Mouse (Mus musculus): Measurements from ENCODE around the gene Gm49321. TPM values are rescaled to one million over a fixed set of nuclear protein-coding genes. Genes with fewer than 3 reads are reported as not detected.

Gm49321 gene
- total RNA-seq, 2 experiments from 2014 or later = 3.2 TPM; not detected in 1

DNA sequence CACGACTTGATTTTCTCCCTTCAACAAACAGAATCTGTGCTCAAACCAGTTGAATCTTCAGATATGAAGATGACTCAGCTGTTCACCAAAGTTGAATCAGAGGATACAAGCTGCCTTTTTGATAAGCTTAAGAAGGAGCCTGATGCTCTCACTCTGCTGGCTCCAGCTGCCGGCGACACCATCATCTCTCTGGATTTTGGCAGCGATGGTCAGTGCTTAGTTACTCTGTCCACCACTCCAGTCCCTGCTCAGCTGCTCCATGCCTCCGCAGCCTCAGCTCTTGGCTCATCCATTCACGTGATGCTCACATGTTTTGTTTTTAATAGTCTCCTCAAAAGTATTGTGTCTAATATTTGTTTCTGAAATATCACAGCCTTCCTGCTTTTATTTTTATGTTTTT lies 2.1 kb downstream of the Gm49321 start:
- ATAC-seq (ENCODE audit: poor library complexity, severe bottlenecking) = no peak

DNA sequence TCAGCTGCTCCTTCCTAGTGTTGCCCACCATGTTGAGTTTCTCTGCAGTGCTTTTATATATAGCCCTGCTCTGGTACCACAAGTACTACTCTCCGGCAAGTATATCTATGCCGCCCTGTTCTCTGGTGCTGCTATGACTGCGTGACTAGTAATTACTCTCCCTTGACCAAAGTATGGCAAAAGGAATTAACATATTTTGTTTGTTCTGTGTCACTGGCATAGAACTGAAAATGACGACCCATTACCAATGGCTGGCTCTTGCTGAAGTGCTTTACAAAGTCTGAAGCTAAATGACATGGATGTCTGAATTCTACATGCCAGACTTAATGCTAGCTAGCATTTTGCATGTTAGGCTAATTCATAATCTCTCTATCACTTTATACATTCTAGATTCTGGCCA lies 11.0 kb downstream of the Gm49321 start:
- no peak for ATAC-seq (ENCODE audit: poor library complexity, severe bottlenecking)

DNA sequence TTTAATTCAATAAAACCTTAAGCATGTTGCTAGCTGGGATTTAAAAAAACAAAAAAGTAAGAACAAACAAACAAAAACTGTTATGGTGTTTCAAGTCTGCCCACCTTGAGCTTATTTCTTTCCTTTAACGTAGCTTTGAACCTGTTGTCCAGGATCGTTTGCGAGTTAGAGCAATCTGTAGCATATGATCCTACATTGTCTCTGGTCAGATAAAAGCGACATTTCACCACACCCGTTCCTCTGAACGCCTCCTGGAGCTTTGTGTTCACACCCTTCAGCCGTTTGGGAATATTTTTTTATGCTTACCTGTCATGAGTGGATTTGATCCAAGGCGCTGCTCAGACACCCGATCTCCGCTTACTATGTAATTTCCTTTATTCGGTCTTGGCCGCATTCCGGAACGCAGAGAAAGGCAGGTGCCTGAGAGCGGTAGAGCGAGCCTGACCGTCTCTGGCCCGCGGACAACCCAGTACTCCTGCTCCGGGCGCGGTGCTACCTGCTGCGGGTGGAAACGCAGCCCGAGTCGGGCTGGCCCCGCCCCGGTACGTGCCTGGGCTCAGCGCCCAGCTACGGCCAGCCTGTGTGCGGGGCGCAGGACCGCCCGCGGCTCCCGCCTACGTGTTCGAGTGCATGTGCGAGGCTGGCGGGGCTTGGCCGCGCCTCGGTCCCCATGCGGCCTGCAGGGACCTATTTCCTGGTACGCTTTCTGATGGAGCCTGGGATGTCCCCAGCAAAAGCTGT lies 12.0 kb downstream of the Gm49321 start:
- peak; percentile 47 for ATAC-seq (ENCODE audit: poor library complexity, severe bottlenecking)

- ATAC-seq (ENCODE audit: poor library complexity, severe bottlenecking) = peak; percentile 56
These were observed 15.4 kb downstream of the Gm49321 start for GRCm38 (mm10) chr12:73952879-73953278.

DNA sequence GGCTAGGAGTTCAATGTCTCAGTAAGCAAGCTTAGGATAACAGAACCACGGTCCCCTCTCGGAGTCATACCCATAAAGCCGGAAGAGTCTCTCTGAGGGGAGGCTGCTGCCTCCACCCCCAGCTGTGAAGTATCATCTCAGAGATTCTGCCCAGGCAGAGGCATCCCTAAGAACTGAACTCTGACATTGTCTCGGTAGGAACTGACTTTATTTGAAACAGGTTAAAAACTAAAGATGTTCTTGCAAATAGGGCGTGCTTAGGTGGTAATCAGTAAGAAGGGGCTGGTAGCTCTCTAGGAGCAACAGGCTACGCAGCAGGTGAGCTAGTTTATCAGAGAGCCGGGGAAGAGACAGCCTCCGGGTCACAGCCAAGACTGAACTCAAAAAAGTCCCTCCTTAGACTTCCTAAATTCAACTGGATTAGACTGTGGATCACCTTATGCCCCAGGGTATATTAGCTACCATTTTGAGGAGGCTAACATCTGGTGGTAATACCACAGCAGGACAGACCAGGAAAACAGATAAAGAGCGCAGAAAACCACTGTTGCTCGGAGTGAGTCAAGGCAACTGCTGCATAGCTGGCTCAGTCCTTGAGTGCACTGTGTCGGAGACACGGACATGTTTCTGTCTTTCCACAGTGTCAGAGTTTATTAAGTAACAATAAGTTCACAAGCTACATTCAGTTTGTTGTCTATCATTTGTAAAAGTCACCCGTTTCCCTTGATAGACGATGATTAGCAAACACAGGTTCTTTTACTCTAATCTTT lies 16.1 kb downstream of the Gm49321 start:
- ATAC-seq (ENCODE audit: poor library complexity, severe bottlenecking) = peak; percentile 43

DNA sequence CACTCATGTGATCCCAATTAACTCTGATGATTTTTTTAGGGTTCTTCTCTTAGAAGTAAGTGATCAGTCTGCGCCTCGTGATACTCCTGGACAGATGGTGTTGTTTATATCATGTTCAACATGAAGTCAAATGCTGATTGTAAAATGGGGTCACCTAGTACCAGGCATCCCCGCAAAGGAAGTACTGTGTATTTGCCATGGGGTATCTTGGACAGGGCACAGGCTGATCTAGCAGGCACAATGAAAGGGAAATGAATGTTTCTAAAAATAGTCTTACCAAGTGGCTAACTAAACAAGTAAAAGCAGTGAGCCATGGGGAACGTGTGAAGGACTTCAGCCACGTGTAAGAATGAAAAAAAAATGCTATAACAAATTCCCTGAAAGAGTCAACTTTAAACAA lies 17.3 kb downstream of the Gm49321 start:
- no peak for ATAC-seq (ENCODE audit: poor library complexity, severe bottlenecking)

GRCm38 (mm10) chr12:73957676-73958075 lies 20.2 kb downstream of the Gm49321 start:
- ATAC-seq (ENCODE audit: poor library complexity, severe bottlenecking) = no peak

DNA sequence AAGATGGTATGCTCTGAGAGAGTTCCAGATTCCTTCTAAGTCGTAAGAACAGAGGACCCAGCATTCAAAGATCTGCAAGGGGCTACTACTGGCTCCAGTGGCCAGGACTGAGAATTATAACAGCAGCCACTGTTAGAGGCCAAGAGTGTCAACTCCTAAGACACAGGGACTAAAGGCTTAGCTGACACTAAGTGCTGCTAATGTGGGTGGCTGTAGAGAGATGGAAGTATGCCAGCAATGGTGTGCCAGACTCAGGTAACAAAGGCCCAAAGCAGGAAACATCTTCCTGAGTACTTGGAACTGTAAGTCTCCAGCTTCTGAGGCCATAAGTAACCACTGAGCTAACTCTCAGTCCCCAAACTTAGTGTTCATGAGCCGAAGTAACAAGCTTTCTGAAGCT lies 21.4 kb downstream of the Gm49321 start:
- no peak for ATAC-seq (ENCODE audit: poor library complexity, severe bottlenecking)

DNA sequence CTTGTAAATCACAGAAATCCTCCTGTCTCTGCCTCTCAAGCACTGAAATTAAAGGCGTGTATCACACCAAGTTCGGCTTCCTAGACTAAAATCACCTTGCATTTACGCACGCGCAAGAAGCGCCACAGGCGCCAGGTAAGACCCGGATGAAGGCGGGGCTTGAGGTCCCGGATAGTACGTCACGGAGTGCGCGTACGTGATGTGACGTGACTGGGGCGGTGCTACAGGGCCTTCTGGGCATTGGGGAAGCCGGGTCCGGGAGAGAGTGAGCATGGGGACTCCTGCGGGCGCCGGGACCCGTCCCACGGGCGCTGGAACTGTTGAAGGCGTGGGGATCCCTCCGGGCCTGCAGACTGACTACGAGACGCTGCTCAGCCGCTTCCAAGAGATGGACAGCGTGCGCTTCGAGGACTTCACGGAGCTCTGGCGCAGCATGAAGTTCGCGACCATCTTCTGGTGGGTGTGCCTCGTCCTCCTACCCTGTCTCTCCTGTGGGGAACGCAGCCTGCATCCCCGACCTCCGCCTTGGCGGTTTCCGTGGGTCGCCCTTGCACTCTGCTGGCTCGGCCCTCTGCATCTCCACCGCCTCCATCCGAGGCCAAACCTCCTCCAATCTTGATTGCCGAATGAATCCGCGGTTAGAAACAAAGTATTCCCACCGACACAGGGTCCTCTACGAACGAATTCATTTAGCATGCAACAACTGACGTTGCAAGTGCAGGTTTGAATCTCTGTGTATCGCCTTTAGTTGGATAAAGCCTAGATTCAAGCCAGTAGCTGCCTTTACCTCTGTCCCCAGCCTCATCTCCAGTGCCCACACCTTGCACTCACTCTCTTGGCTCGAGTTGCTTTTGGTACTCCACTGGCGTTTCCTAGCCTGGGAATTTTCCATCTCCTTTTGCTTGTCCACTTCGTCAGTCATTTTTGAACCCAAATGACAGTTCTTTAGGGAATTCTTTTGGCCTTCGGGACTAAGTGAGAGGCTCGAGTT lies 27.1 kb downstream of the Gm49321 start, which contains the start of gene Snapc1:
TSS of gene Snapc1 (plus strand) at position 191 of the 991 bp plus-strand sequence.
- peak; percentile 98 for ATAC-seq (ENCODE audit: poor library complexity, severe bottlenecking)

DNA sequence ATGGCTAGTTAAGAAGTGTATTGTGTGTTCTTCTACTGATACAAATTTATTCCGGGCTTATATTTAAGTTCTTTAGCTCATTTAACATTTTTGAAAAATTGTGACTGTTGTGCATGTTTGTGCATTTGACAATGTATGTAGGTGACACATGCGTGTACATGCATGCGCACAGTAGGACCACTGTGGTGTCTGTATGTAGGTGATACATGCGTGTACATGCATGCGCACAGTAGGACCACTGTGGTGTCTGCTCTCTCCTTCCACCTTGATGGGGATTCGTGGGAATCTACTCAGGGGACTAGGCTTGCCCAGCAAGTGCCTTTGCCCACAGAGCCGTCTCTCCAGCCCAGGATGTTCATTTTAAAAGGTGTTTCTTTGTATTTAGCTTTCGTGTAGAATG lies 31.7 kb downstream of the Gm49321 start:
- no peak for ATAC-seq (ENCODE audit: poor library complexity, severe bottlenecking)

DNA sequence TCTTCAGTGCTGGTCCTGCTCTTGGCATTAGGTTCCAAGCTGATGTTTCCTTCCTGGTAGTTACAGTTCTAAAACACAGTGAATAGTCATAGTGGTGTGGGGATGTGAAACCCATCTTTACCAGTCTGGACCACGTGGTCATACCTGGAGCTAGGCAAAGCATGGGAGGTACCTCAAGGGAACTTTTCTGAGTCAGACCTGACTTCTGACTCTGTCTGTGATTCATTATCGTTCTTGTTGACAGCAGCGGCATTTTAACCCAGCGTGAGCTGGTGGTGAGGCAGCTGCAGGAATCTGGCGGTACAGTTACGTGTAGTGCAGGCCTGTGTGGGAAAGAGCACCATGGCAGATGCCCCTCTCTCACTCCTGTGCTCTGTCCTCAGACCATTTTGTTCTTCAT lies 37.1 kb downstream of the Gm49321 start:
- no peak for ATAC-seq (ENCODE audit: poor library complexity, severe bottlenecking)

DNA sequence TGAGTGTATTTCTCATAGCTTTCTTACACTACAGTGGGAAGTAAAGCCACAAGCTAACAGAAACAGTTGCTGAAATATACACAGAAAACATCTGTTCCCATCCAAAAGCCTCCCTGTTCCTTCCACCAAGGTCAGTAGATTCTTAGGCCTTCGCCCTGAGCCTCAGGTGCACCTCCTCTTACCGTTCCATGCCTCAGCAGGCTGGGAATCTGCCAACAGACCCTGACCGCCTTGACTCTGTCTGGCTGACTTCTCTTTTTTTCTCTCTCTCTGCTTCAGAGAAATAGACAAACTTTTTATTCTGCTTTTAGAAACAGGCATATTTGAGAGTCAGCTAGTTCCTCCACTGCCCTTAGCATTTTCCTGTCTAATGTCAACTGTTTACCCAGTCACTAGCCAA lies 40.7 kb downstream of the Gm49321 start:
- no peak for ATAC-seq (ENCODE audit: poor library complexity, severe bottlenecking)

- ATAC-seq (ENCODE audit: poor library complexity, severe bottlenecking) = no peak
These were observed 42.2 kb downstream of the Gm49321 start for GRCm38 (mm10) chr12:73979667-73980066.

DNA sequence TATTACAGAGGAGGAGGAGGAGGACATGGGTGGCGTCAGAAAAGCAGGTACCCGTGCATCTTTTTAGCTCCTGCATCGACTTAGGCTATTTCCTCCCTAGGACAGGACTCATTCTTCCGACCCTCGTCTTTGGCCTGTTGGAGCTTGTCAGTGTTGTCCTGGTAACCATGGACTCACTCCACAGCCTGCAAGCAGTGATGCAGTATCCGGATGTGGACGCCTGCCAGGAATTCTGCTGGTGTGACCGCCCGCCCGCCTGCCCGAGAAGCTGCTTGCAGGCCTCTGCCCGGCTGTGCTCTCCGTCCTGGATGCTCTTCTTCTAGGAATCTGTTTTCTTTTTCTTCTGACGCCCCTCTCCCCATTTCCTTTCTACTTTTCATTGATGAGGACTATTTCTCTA lies 45.1 kb downstream of the Gm49321 start:
- no peak for ATAC-seq (ENCODE audit: poor library complexity, severe bottlenecking)

DNA sequence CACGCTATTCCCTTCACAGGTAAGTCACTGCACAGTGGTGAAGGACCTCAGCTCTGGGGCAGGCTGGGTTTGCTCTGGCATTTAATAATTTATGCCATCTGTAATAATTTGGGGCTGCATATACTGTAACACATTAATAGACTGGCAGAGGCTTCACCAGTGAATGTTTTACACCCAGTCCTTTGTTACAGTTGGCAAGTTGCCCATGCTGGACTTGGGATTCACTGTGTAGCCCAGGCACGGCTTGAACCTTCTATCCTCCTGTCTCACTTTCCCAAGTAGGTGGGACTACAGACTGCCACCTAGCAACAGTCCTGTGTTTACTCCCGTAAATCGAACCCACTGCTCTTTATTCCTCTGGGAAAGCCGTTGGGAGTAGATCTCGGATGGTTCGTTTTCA lies 48.8 kb downstream of the Gm49321 start:
- ATAC-seq (ENCODE audit: poor library complexity, severe bottlenecking) = no peak

DNA sequence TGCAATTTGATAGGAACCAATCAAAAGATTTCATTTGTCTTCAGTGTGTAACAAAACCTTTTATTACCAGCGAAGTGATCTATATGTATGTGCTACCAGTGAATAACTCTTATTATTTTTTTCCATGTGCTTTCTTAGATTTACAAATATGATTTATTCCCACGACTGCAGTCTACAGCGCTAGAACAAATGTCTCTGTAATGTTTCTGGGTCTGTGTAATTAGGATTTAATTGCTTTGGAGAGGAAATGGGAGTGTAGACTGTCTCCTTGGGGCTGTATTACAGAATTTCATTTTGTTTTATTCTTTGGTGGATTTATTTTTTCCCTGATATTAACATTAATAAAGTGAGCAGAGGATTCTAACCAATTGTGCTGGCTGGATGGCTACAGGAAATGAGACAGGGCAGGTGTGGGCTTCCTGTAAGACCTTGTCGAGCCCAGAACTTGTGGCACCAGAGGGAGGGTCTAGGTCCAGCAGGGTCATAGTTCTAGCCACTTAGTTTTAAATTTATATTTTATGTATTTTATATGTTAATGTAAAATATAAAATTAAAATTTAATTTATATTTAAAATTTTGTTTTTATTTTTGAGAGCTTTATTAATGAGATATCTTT lies 51.0 kb downstream of the Gm49321 start:
- ATAC-seq (ENCODE audit: poor library complexity, severe bottlenecking) = no peak

DNA sequence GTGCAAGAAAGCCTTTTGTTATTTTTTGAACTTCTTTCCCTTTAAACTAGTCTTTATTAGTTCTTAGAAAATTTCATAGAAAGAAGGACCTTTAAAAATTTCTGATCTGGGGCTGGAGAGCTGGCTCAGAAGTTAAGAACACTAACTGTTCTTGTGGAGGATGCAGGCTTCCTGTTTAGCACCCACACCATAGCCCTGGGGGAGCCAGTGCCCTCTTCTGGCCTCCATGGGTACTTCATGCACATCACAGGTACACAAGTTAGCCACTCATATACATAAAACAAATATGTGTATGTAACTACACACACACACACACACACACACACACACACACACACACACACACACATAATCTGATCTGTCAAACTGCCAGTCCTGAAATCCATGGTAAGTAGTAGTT lies 52.1 kb downstream of the Gm49321 start:
- peak; percentile 92 for ATAC-seq (ENCODE audit: poor library complexity, severe bottlenecking)

DNA sequence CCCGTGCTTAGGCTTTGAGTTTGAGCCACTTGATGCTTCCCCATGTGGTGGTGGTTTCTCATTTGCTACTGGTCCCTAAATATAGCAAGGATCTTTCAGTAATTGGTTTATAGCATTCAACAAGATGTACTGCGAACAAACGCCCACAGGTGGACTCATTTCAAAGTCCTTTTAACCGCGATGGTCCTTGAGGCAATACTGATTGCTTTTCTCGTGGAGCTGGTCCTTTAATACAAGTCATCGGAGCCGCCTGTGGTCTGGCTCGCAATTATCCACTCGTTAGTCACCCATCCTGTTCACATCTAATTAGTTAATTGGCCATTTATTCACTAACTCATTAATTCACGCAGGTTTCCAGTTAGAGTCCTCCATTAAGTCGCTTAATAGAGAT lies 59.4 kb downstream of the Gm49321 start:
- ATAC-seq (ENCODE audit: poor library complexity, severe bottlenecking) = no peak

DNA sequence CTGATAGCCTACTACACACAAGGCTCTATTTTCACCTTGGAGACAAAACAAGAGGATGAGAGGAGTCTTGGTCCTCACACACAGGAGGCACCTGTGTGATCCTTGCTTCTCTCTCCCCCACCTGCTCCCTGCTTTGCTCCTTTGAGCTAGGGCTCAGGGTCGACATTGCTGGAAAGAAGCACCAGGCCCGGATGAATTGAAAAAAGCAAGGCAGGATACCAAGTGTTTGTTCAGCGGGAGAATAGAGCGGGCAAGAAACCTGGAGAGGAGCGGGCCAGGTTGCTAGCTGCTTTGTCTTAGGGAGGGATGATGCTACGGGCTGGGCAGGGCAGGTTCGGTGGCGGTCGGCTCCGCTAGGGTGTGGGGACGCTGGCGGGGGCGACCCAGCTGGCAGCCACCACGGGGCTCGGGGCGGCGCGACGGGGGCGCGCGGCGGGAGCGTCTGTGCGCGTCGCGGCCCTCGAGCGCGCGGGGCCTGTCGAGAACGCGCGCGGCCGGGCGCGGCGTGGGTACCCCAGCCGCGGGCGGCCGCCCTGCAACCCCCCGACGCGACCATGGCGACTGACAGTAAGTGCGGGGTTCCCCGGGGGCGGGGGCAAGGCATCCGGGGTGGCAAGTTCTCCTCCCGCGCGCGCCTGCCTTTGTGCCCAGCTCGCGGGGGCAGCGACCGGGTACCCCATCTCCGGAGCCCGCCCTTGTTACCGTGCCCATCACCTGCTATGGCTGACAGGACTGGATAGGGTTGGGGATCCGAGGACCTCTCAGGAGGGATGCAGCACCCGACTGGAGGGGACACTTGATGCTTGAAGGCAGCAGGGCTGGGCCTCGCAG lies 60.1 kb downstream of the Gm49321 start, which contains the start of gene Syt16:
TSS of gene Syt16 (plus strand) at position 365 of the 831 bp plus-strand sequence.
- ATAC-seq (ENCODE audit: poor library complexity, severe bottlenecking) = no peak

DNA sequence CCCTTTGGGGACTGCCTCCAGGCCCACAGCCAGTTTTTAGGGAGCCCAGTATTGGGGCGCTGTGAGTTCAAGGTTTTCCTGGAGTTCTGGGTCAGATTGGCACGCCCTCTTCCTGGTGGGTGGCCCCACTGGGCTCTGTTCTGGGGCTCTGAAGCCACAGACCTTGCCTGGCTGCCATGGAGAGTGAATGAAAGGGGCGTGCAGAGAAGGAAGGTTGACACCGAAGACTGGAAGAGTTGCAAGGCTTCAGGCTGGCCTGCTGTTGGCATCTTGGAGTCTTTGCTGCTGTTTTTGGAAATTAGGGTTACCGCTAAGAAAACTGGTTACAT lies 60.6 kb downstream of the Gm49321 start:
- no peak for ATAC-seq (ENCODE audit: poor library complexity, severe bottlenecking)
